Mouse (Mus musculus): ENCODE data around the gene Zfp52. TPM values are rescaled to one million over a fixed set of nuclear protein-coding genes. Genes with fewer than 3 reads are reported as not detected.

Zfp52 gene
- total RNA-seq, 2 experiments from 2014 or later = 6.0 to 6.2 TPM

DNA sequence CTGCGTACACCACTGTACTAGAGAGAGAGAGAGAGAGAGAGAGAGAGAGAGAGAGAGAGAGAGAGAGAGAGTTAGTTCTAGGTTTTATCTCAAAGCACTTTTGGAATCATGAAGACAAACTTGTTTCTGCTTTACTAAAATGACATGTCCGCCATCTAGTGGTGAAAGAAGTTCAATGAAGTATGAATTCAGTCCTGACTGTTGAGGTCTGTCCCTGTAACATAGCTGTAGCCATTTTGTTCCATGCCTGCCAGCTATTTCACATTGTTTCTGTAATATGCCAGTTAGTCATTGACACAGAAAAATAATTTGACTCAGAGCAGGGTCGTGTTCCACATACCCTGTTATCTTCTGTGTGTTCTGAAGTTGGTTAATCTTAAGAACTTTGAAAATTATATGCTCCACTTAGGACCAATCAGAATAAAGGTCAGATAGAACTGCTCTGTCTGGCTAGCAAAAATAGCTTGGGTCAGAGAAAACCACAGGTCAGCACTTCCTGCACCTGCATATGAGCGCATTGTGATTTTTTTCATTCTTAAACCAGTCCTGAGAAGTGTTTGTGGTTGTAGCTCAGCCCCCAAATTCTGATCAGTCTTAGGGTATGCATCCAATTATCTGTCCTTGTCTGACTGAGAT is 761 bp upstream of the Zfp52 start:
- peak; percentile 73 to 93 for DNase-seq (ENCODE audit: low spot score in 2 of 2)
- intact Hi-C loops (cut with DNase I) = loop anchor here (2.0 kb wide), 1 partner anchor 32 kb away; the partner anchor contains the start of gene Zfp948

DNA sequence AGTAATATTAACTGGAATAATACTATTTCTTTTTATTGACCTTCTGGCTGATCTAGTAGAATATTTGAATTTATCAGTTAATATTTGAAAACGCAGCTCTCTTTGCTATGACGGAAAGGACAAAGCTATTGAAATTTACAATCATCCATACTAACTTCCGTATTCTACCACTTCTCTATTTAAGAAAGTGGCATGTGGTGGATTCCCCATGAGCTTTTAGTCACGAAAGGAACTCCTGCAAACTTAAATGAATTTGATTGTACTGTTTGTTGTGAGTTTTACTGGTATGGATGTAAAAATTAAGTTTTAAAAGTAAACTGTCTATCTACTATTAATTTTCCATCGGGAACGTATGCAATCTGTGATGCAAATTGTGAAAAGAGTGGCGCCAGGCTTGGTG is 757 bp downstream of the Zfp52 start:
- DNase-seq (ENCODE audit: low spot score in 2 of 2) = no peak
- intact Hi-C loops (cut with DNase I) = no loop called here

DNA sequence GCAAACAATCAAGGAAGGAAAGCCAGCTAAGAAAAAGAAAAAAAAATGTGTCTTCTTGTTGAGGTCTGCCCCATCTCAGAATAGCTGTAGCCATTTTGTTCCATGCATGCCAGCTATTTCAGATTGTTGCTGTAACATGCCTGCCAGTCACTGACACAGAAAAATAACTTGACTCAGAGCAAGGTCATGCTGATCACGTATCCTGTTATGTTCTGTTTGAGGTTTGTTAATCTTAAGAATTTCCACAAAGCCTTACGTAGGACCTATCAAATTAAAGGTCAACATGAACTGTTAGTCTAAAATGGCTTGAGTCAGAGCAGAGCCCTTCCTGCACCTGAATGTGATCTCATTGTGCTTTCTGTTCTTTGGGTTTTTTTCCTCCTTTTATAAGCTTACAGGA is 1.3 kb downstream of the Zfp52 start:
- intact Hi-C loops (cut with DNase I) = no loop called here

DNA sequence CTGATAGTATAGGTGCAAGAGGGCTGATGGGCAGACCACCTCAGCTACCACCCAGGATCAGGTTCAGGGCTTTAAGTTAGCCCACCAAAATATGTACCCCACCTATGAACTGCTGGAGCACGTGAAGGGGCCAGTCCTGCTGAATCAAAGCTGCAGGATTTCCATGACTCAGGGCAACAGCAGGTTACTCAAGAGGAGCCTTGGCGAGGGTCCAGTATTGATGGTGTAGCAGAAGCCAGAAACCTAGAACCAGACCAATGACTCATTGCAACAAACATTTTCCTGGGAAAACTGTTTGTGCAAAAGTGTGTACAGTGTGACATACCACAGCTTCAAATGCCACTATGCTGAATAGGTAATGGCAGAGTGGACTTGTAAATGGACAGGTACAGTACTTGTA is 22.5 kb downstream of the Zfp52 start:
- no peak for DNase-seq (ENCODE audit: low spot score in 2 of 2)
- intact Hi-C loops (cut with DNase I) = no loop called here

More for the DNA sequence above, 1.3 kb downstream of the Zfp52 start:
- DNase-seq (ENCODE audit: low spot score in 2 of 2) = no peak

DNA sequence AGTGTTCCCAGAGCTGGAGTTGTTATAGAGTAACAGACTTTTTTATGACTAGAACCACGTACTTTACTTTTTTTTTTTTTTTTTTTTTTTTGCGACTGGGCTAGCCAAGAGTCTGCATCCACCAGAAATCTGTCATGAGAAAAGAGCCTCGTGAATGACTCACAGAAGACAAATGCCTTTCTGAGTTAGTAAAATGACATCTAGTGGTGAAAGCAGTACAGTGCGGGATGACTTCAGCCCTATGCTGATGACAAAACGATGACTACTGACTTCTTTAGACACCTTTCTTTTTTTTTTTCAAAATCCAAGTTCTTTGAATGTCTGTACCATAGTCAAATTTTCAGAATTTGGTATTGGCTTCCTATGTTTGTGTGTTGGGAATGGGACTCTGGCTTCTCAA is 30.9 kb downstream of the Zfp52 start:
- intact Hi-C loops (cut with DNase I) = loop anchor here (2.0 kb wide), 2 partner anchors 31 to 49 kb away; partner anchors contain the start of gene Zfp52
- peak; percentile 68 to 93 for DNase-seq (ENCODE audit: low spot score in 2 of 2)

DNA sequence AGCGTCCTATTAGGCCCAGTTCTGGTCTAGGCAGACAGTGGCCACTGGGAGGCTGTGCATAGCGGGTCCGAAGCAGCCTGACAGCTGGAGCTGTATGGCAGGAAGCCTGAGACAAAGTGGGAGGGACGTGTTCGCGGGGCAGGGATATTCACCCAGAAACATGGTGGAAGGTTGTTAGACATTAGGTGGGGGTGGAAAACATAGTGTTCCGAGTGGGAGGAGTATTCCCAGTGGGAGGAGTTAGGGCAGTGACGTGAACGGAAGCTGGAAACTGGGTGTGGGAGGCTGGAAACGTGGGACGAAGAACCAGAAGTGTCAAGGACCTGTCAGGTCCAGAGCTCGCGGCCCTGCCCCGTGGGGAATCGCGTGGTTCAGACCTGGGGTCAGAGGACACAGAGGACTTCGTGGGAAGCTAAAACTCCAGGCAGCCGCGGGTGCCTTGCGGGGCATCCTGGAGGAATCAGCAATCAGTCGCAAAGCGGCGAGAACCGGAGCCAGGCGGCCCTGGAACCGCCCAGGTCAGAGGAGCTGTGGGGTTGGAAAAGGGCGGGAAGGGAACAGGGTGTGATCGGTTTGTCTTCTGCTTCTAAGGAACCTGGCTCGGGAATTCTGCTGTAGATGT is 31.5 kb downstream of the Zfp52 start, which contains the start of gene Zfp948:
Gene Zfp948, plus strand, starts transcription at position 281 of the 622 bp plus-strand sequence.
- intact Hi-C loops (cut with DNase I) = loop anchor here (2.0 kb wide), 2 partner anchors 32 to 50 kb away; partner anchors contain the start of gene Zfp52
- peak; percentile 79 to 90 for DNase-seq (ENCODE audit: low spot score in 2 of 2)

DNA sequence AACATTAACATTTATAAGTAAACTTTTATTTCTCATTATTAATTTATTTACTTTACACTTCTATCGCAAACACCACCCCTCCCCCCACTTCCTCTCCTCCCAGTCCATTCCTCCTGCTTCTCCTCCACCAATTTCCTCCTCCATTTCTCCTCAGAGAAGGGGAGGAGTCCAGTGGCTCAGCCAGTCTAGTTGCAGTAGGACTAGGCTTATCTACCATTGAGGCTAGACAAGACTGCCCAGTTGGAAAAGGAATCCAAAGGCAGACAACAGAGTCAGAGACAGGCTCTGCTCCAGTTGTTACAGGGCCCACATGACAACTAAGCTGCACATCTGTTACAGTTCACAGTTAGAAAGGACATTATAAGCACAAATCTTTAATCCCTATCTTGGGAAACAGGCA is 32.4 kb downstream of the Zfp52 start:
- intact Hi-C loops (cut with DNase I) = loop anchor here (2.0 kb wide), 2 partner anchors 33 to 51 kb away; partner anchors contain the start of gene Zfp52
- DNase-seq (ENCODE audit: low spot score in 2 of 2) = peak; percentile 6 to 30

DNA sequence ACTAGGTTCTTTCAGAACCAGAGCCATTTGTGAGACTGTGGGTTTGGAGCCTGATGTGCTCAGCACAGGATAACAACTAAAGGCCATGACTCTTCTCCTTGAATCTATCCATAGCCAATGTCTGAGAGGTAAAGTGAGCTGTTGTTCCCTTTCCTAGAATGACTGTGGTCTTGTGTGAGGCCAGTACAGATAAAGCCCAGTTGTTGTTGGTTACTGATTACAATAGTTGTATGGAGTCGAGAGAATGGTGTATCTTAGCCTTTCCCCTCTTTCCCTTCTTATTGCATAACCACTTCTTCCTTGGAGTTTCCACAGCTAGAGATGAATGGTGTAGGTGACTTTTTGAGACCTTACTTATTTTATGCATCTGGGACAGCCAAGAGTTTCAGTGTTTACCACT is 43.7 kb downstream of the Zfp52 start:
- intact Hi-C loops (cut with DNase I) = no loop called here
- DNase-seq (ENCODE audit: low spot score in 2 of 2) = no peak

DNA sequence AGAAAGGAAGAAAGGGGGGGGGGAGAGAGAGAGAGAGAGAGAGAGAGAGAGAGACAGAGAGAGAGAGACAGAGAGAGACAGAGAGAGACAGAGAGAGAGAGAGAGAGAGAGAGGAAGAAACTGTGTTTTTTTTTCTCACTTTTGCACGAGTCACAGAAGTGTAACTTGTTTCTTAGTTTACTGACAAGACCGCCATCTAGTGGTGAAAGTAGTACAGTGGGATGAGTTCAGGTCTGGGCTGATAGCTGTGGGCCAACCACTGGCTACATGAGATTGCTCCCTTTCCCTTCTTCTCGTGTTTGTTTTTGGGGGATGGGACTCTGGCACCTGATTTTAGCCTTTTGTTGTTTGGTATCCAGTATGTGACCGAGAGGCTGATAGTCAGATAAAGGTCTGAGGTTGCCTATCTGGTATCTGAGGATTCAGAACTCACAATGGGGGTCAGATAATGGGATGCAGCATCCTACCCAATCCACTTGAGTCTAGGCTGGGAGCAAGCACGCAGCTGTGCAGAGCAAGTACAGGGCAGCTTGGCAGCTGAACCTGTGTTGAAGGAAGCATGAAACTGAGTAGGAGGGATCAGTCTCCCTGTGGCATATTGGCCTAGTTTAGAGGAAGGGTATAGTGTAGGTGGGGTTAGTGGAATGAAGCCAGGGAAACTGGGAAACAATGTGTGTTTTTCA is 44.3 kb downstream of the Zfp52 start:
- DNase-seq (ENCODE audit: low spot score in 2 of 2) = peak; percentile 59 to 84

DNA sequence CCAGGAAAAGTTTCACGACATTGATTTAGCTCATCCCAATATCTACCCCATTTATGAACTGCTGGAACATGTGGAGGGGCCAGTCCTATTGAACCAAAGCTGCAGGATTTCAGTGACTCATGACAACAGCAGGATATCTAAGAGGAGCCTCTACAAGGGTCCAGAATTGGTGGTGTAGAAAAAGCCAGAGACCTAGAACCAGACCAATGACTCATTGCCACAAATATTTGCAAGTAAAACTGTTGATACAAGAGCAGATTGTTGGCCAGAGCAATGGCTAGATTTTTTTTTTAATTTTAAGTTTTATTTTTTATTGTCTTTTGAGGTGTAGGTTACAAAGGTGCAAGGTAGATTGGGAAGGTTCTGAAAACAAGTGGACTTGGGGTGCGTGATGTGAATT is 50.2 kb downstream of the Zfp52 start:
- intact Hi-C loops (cut with DNase I) = loop anchor here (10.0 kb wide), 1 partner anchor 571 kb away; no protein-coding TSS in a partner anchor

More for the DNA sequence above, 44.3 kb downstream of the Zfp52 start:
- intact Hi-C loops (cut with DNase I) = loop anchor here (10.0 kb wide), 1 partner anchor 565 kb away; no protein-coding TSS in a partner anchor

More for the DNA sequence above, 50.2 kb downstream of the Zfp52 start:
- DNase-seq (ENCODE audit: low spot score in 2 of 2) = no peak

Other genes starting within 250 kb of the Zfp52 start
- gene Vmn1r237, start 223.7 kb upstream of the Zfp52 start, total RNA-seq (2021) = not detected
- under 1 TPM; 0.91 to 0.92 TPM for gene Zfp677, start 151.8 kb upstream of the Zfp52 start, total RNA-seq (2021)
- under 1 TPM; 0.59 to 0.63 TPM for gene Zfp54, start 112.3 kb upstream of the Zfp52 start, total RNA-seq (2021)
- gene Zfp51, start 85.2 kb upstream of the Zfp52 start, total RNA-seq (2021) = 1 to 10 TPM; 4.0 to 4.2 TPM
- 1 to 10 TPM; 3.3 to 3.8 TPM for gene Zfp53, start 46.5 kb upstream of the Zfp52 start, total RNA-seq (2021)
- gene Zfp948, start 31.5 kb downstream of the Zfp52 start, total RNA-seq (2021) = 10 to 100 TPM; 12.3 to 14.1 TPM
- gene Zfp983, start 115.1 kb downstream of the Zfp52 start, total RNA-seq (2021) = 10 to 100 TPM in 1 of 2 experiments, 1 to 10 TPM in 1; 8.8 to 11.2 TPM
- gene Gm10226, start 156.3 kb downstream of the Zfp52 start, total RNA-seq (2021) = 1 to 10 TPM in 1 of 2 experiments, not detected in 1; 5.8 TPM
- gene Zfp760, start 172.2 kb downstream of the Zfp52 start, total RNA-seq (2021) = 1 to 10 TPM; 7.8 TPM
- 1 to 10 TPM; 2.7 to 4.7 TPM for gene Zfp229, start 195.3 kb downstream of the Zfp52 start, total RNA-seq (2021)